Mouse (Mus musculus) layer of hippocampus, adult 2 months (tissue): ENCODE data around the gene Rpa1. TPM values are rescaled to one million over a fixed set of nuclear protein-coding genes. Genes with fewer than 3 reads are reported as not detected.
A peak's percentile ranks its signal among the peaks of the same experiment; 100 is the strongest.
"Not testable (repeated sequence)": the region's sequence is repeated elsewhere in the genome, so short reads cannot be mapped to it uniquely, and the experiment has no call there.

Experiments used
- DNase-seq, 2 experiments: peaks; one replicate each; pipeline ENCODE4 v3.0.0; 2022; ENCODE audit warnings: low spot score in 2 of 2
- H3K27ac ChIP-seq: fragments of 200-600 bp; 2 replicates; pipeline ENCODE4 v1.8.1; 2022
- H3K4me3 ChIP-seq: fragments of 200-600 bp; 2 replicates; pipeline ENCODE4 v1.8.1; 2022; ENCODE audit warnings: mild to moderate bottlenecking
- CTCF ChIP-seq: fragments of 200-600 bp; conservative IDR thresholded peaks from 2 replicates; pipeline ENCODE4 v1.8.1; 2022; ENCODE audit warnings: antibody characterized with exemption, mild to moderate bottlenecking, moderate library complexity
- long read RNA-seq, 2 experiments: library from polyadenylated mRNA; stranded (forward); transcript quantifications; one replicate each; pipeline ENCODE4 v2.0.0; 2021; ENCODE audit warnings: borderline mapping rate in 2 of 2
- total RNA-seq, 2 experiments: library from RNA; stranded (reverse); gene quantifications; 2 replicates each; pipeline ENCODE4 v1.2.3; 2021

Gene Rpa1
- 10 to 100 TPM; 64.1 to 67.0 TPM for total RNA-seq
- long read RNA-seq, experiment 1, full-length matches to known transcripts, result 31 of 56 reads
- long read RNA-seq, experiment 1, partial matches to known transcripts, result 16 of 56 reads
- long read RNA-seq, experiment 1, other reads (novel, unspliced or antisense), result 9 of 56 reads
- long read RNA-seq, experiment 2, full-length matches to known transcripts, result 34 of 61 reads
- long read RNA-seq, experiment 2, partial matches to known transcripts, result 12 of 61 reads
- long read RNA-seq, experiment 2, other reads (novel, unspliced or antisense), result 15 of 61 reads

- peak; percentile 94 to 95 for DNase-seq
- H3K4me3 ChIP-seq, result peak within 1 kb of the TSS; percentile 95
- peak within 1 kb of the TSS; percentile 88 for H3K27ac ChIP-seq
- TF ChIP-seq CTCF, result peak; percentile 24
Observed at GRCm38 (mm10) chr11:75348199-75348889, at the start of gene Rpa1, which contains the start of gene Smyd4. Gene Rpa1 (minus strand): TSS chr11:75348324. Gene Smyd4 (plus strand): TSS chr11:75348433.

GRCm38 (mm10) chr11:75397452-75397851, 49.3 kb upstream of the Rpa1 start:
- TF ChIP-seq CTCF, result no peak
- H3K4me3 ChIP-seq, result no peak overlapping the region
- peak in 1 of 2 experiments; percentile 33 for DNase-seq
- H3K27ac ChIP-seq, result peak overlapping the region; percentile 90

- no peak for DNase-seq
- TF ChIP-seq CTCF, result no peak
- peak overlapping the region; percentile 90 for H3K27ac ChIP-seq
- no peak overlapping the region for H3K4me3 ChIP-seq
Observed at GRCm38 (mm10) chr11:75395611-75396010, 47.5 kb upstream of the Rpa1 start.

GRCm38 (mm10) chr11:75383529-75383928, 35.4 kb upstream of the Rpa1 start:
- not testable (repeated sequence) for H3K27ac ChIP-seq, H3K4me3 ChIP-seq, DNase-seq

- H3K4me3 ChIP-seq, DNase-seq, H3K27ac ChIP-seq: not testable (repeated sequence)
Observed at GRCm38 (mm10) chr11:75378786-75379185, 30.7 kb upstream of the Rpa1 start.

GRCm38 (mm10) chr11:75377125-75377524, 29.0 kb upstream of the Rpa1 start:
- Histone ChIP-seq H3K27ac (no peak overlapping the region), H3K4me3 (no peak overlapping the region)
- DNase-seq, result no peak
- TF ChIP-seq CTCF, result no peak

GRCm38 (mm10) chr11:75355475-75355874, 7.4 kb upstream of the Rpa1 start:
- no peak for TF ChIP-seq CTCF
- DNase-seq, result no peak

GRCm38 (mm10) chr11:75351225-75351624, 3.1 kb upstream of the Rpa1 start:
- TF ChIP-seq CTCF, result no peak
- no peak overlapping the region for H3K27ac ChIP-seq
- no peak for DNase-seq
- H3K4me3 ChIP-seq, result no peak overlapping the region

More at GRCm38 (mm10) chr11:75355475-75355874, 7.4 kb upstream of the Rpa1 start:
- Histone ChIP-seq H3K27ac (no peak overlapping the region), H3K4me3 (no peak overlapping the region)

- Histone ChIP-seq H3K27ac (peak overlapping the region; percentile 88), H3K4me3 (peak overlapping the region; percentile 95)
- no peak for DNase-seq
- no peak for TF ChIP-seq CTCF
Observed at GRCm38 (mm10) chr11:75348890-75349261, 752 bp upstream of the Rpa1 start.

GRCm38 (mm10) chr11:75347596-75347995, 528 bp downstream of the Rpa1 start:
- H3K4me3 ChIP-seq, result peak overlapping the region; percentile 95
- TF ChIP-seq CTCF, result no peak
- peak overlapping the region; percentile 88 for H3K27ac ChIP-seq
- DNase-seq, result no peak

GRCm38 (mm10) chr11:75347188-75347585, 937 bp downstream of the Rpa1 start:
- DNase-seq, result no peak
- no peak overlapping the region for H3K27ac ChIP-seq
- peak overlapping the region; percentile 95 for H3K4me3 ChIP-seq
- no peak for TF ChIP-seq CTCF

GRCm38 (mm10) chr11:75346556-75347187, 1.5 kb downstream of the Rpa1 start:
- DNase-seq, result peak in 1 of 2 experiments; percentile 1
- peak overlapping the region; percentile 36; the same call in 1 of the 2 replicates for H3K27ac ChIP-seq
- H3K4me3 ChIP-seq, result no peak overlapping the region
- no peak for TF ChIP-seq CTCF

GRCm38 (mm10) chr11:75344716-75345115, 3.4 kb downstream of the Rpa1 start:
- peak in 1 of 2 experiments; percentile 4 for DNase-seq
- Histone ChIP-seq H3K27ac (no peak overlapping the region), H3K4me3 (no peak overlapping the region)
- TF ChIP-seq CTCF, result no peak
